Comparison of ENCODE assay signal across 35 mouse cellular contexts in genomic region chr12:46878164-46878563, GRCm38 (mm10). TPM values are rescaled to one million over a fixed set of nuclear protein-coding genes. Genes with fewer than 3 reads are reported as not detected.
"Had no signal": no experiment of that assay in that cellular context is flagged by ENCODE, and none has a peak within 500 bp of the region (broad histone marks: within the 10 kb centered on the region; RNA-seq: fewer than 3 reads in every experiment).

No protein-coding gene starts in this region.

- H3K4me2 ChIP-seq: limb, embryonic 12.5 days; limb, embryonic 13.5 days; limb, embryonic 15.5 days; liver, embryonic 11.5 days; liver, embryonic 12.5 days; liver, embryonic 13.5 days; liver, embryonic 15.5 days; lung, embryonic 14.5 days; lung, embryonic 15.5 days; midbrain, embryonic 12.5 days; midbrain, embryonic 13.5 days; midbrain, embryonic 15.5 days; neural tube, embryonic 12.5 days had no signal

- H3K4me1 ChIP-seq: limb, embryonic 10.5 days; limb, embryonic 12.5 days; limb, embryonic 13.5 days; limb, embryonic 15.5 days; liver, embryonic 12.5 days; liver, embryonic 13.5 days; liver, embryonic 15.5 days; lung, embryonic 15.5 days; megakaryocyte, embryonic 14.5 days; midbrain, embryonic 12.5 days; midbrain, embryonic 13.5 days; midbrain, embryonic 15.5 days; neural tube, embryonic 12.5 days had no signal

- H3K36me3 ChIP-seq: limb, embryonic 10.5 days; limb, embryonic 12.5 days; limb, embryonic 13.5 days; limb, embryonic 15.5 days; liver, embryonic 12.5 days; liver, embryonic 13.5 days; liver, embryonic 15.5 days; lung, embryonic 15.5 days; midbrain, embryonic 12.5 days; midbrain, embryonic 13.5 days; midbrain, embryonic 15.5 days; neural tube, embryonic 12.5 days had no signal

- H3K27me3 ChIP-seq: limb, embryonic 12.5 days; limb, embryonic 13.5 days; limb, embryonic 15.5 days; liver, embryonic 12.5 days; liver, embryonic 13.5 days; liver, embryonic 15.5 days; lung, embryonic 15.5 days; megakaryocyte, embryonic 14.5 days; midbrain, embryonic 12.5 days; midbrain, embryonic 13.5 days; midbrain, embryonic 15.5 days; neural tube, embryonic 12.5 days had no signal

- H3K27ac ChIP-seq: left cerebral cortex, adult 2 months; limb, embryonic 10.5 days; limb, embryonic 12.5 days; limb, embryonic 13.5 days; limb, embryonic 15.5 days; liver, embryonic 12.5 days; liver, embryonic 13.5 days; liver, embryonic 14.5 days; liver, embryonic 15.5 days; lung, embryonic 15.5 days; macrophage; midbrain, embryonic 12.5 days; midbrain, embryonic 13.5 days; midbrain, embryonic 15.5 days; neural tube, embryonic 12.5 days had no signal

- H3K9me3 ChIP-seq: limb, embryonic 10.5 days; limb, embryonic 12.5 days; limb, embryonic 13.5 days; limb, embryonic 15.5 days; liver, embryonic 12.5 days; liver, embryonic 13.5 days; liver, embryonic 15.5 days; lung, embryonic 15.5 days; megakaryocyte, embryonic 14.5 days; midbrain, embryonic 12.5 days; midbrain, embryonic 15.5 days; neural tube, embryonic 12.5 days had no signal

- DNase-seq: left cerebral cortex, postnatal 4 days; liver; liver, embryonic 13.5 days; liver, postnatal 0 days; lung, adult 18-20 months; lung, adult 2 months; lung, embryonic 14.5 days; lung, postnatal 10 days; lung, postnatal 14 days; lung, postnatal 36 days; lung, postnatal 4 days; midbrain, embryonic 14.5 days had no signal

- H3K9ac ChIP-seq: limb, embryonic 12.5 days; limb, embryonic 13.5 days; limb, embryonic 15.5 days; liver, embryonic 12.5 days; liver, embryonic 13.5 days; liver, embryonic 14.5 days; liver, embryonic 15.5 days; liver, postnatal 0 days; lung, embryonic 14.5 days; lung, embryonic 15.5 days; midbrain, embryonic 12.5 days; midbrain, embryonic 13.5 days; midbrain, embryonic 15.5 days; neural tube, embryonic 12.5 days had no signal

- ATAC-seq: liver, embryonic 12.5 days; liver, postnatal 0 days; lung, postnatal 0 days; midbrain, embryonic 13.5 days; midbrain, embryonic 15.5 days; midbrain, embryonic 16.5 days had no signal

- H3K4me3 ChIP-seq: left cerebral cortex, adult 2 months; limb, embryonic 10.5 days; limb, embryonic 12.5 days; limb, embryonic 13.5 days; limb, embryonic 15.5 days; liver, embryonic 12.5 days; liver, embryonic 13.5 days; liver, embryonic 15.5 days; lung, embryonic 15.5 days; megakaryocyte, embryonic 14.5 days; midbrain, embryonic 12.5 days; midbrain, embryonic 13.5 days; midbrain, embryonic 15.5 days; myocyte; neural tube, embryonic 12.5 days had no signal

RNA-seq across cellular contexts. Expression of gene Nova1, which starts 59.4 kb away (rescaled TPM):
- total RNA-seq: liver, adult 2 months; megakaryocyte, adult 5-6 weeks; megakaryocyte-erythroid progenitor cell, adult 5-6 weeks; monocyte, adult 5-6 weeks had no signal
- polyA plus RNA-seq: liver, adult 2 months; macrophage; myocyte had no signal
